Mouse (Mus musculus) kidney, postnatal 0 days (tissue): ENCODE measurements at regions not wholly inside any gene's neighbourhood (a gene's known extent, or its start where the extent isn't known, plus 50 kb on each side); places are given as distances from the start of the nearest gene placed in this dataset.
"Not testable (repeated sequence)": the region's sequence is repeated elsewhere in the genome, so short reads cannot be mapped to it uniquely, and the experiment has no call there.

ENCODE experiments used
- ATAC-seq: fragments of 200-750 bp; cut with Nextera tagmentation; replicated peaks from 2 replicates; pipeline ENCODE4 v1.8.0; 2017; ENCODE audit warnings: low read depth, moderate number of reproducible peaks, moderate TSS enrichment, moderate library complexity; ENCODE audit not compliant: low FRiP score
- DNase-seq: peaks from one replicate; pipeline ENCODE4 v3.0.0-alpha.2; 2016; ENCODE audit warnings: low spot score
- H3K27ac ChIP-seq: fragments of 300-500 bp; sonication (generic); 2 replicates; pipeline ENCODE4 v1.5.1; 2014; ENCODE audit warnings: mild to moderate bottlenecking
- H3K27me3 ChIP-seq: fragments of 300-500 bp; sonication (generic); 2 replicates; pipeline ENCODE4 v1.6.1; 2014; ENCODE audit warnings: low read length, mixed read lengths; ENCODE audit not compliant: insufficient read depth
- H3K36me3 ChIP-seq: fragments of 300-500 bp; sonication (generic); 2 replicates; pipeline ENCODE4 v1.6.1; 2014; ENCODE audit warnings: low read length, mixed read lengths; ENCODE audit not compliant: insufficient read depth
- H3K4me1 ChIP-seq: fragments of 300-500 bp; sonication (generic); replicated peaks from 2 replicates; pipeline ENCODE4 v1.6.1; 2014; ENCODE audit warnings: antibody characterized with exemption, low read length, mixed read lengths; ENCODE audit not compliant: insufficient read depth
- H3K4me2 ChIP-seq: fragments of 300-500 bp; sonication (generic); 2 replicates; pipeline ENCODE4 v1.6.1; 2014; ENCODE audit warnings: mild to moderate bottlenecking, low read length, moderate library complexity, mixed read lengths
- H3K4me3 ChIP-seq: fragments of 300-500 bp; sonication (generic); replicated peaks from 2 replicates; pipeline ENCODE4 v1.5.1; 2014; ENCODE audit warnings: low read depth, low read length
- H3K9ac ChIP-seq: fragments of 300-500 bp; sonication (generic); 2 replicates; pipeline ENCODE4 v1.6.1; 2014; ENCODE audit warnings: low read depth, low read length
- H3K9me3 ChIP-seq: fragments of 300-500 bp; sonication (generic); replicated peaks from 2 replicates; pipeline ENCODE4 v1.6.1; 2016; ENCODE audit warnings: low read length, inconsistent platforms, mixed read lengths
- CTCF ChIP-seq: IDR thresholded peaks from 2 replicates; pipeline ENCODE4 v1.5.1; 2016; ENCODE audit warnings: antibody characterized with exemption, low read depth, mild to moderate bottlenecking, moderate library complexity
- WGBS: fragments of 180-500 bp; shearing (Covaris S2); extraction: QIAGEN DNeasy Blood & Tissue Kit; methylation state at CpG from one replicate; pipeline ENCODE4 v1.1.7; 2014; 5-methylcytosine and 5-hydroxymethylcytosine counted together

DNA sequence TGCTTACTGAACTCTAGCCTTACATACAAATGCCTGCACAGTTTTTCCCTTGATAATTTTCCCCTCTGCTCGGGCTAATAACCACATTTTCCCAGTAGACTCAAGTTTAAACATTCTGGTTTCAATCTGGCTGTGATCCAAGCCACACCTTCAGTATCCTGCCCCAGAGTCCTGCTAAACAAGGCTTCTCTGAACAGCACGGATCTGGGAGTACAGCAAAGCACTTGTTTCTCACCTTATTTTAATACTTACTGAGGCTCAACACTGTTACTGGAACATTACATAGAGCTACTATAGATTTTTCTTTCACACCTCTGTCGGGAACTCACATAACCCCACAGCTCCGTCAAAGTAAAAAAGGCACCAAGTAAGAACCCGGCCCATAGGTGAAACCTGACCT is 114.3 kb upstream of the Ndn start:
- Histone ChIP-seq H3K4me1 (no peaks in the 10 kb centered on the region), H3K4me3 (no peak overlapping the region), H3K27ac (no peak overlapping the region), H3K27me3 (no peaks in the 10 kb centered on the region), H3K4me2 (no peak overlapping the region), H3K36me3 (no peaks in the 10 kb centered on the region), H3K9ac (no peak overlapping the region), H3K9me3 (no peaks in the 10 kb centered on the region)
- 46% methylated on average over 5 of the region's 5 CpGs for WGBS
- DNase-seq (peak; percentile 2), ATAC-seq (no peak; the same call in 1 of the 2 replicates)
- no peak for TF ChIP-seq CTCF

DNA sequence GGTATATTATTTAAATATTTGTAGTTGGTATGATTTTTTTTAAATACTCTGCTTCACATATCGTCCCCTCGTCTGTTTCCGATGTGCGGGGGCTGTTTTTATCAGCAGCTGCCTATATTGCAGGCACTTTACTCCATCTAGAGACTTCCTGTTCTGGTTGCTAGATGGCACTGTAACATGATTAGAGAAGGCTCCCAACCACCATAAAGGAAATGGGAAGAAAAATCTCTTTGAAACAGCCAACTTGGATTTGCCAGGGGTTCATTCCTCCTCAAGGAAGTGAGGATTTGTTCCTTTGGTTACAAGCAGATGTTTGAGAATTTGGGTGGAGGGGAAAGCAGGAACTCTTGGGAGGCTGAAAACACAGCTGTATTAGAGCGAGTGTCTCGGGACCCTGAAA is 112.3 kb upstream of the Ndn start:
- no peaks in the 10 kb centered on the region for H3K9me3 ChIP-seq
- H3K4me2 ChIP-seq = no peak overlapping the region
- H3K4me3 ChIP-seq = no peak overlapping the region
- peak; percentile 31; the same call in 1 of the 2 replicates for TF ChIP-seq CTCF
- no peaks in the 10 kb centered on the region for H3K4me1 ChIP-seq
- WGBS = 66% methylated on average over 6 of the region's 6 CpGs
- H3K27ac ChIP-seq = no peak overlapping the region
- DNase-seq (peak; percentile 10), ATAC-seq (no peak)
- no peaks in the 10 kb centered on the region for H3K36me3 ChIP-seq
- H3K27me3 ChIP-seq = no peaks in the 10 kb centered on the region
- H3K9ac ChIP-seq = no peak overlapping the region

DNA sequence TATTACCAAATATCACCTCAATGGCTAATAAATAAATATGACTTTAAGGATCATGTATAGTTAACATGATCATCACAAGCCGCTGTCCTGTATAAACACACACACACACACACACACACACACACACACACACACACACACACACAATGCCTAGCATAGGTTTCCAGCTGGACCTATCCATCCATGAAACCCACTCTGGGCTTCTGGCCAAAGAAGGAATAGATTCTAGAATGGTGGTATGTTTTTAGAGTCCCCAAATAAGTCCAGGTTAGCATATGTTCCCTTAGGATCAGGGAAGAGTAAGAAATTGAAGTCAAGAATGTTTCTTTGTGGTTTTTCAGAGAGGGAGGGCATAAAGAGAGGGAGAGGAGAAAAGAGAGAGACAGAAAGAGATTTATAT is 110.6 kb upstream of the Ndn start:
- no peak overlapping the region for H3K9ac ChIP-seq
- H3K4me2 ChIP-seq = no peak overlapping the region
- ATAC-seq (no peak), DNase-seq (no peak)
- H3K27me3 ChIP-seq = no peaks in the 10 kb centered on the region
- no peaks in the 10 kb centered on the region for H3K9me3 ChIP-seq
- no peak overlapping the region for H3K27ac ChIP-seq
- H3K4me3 ChIP-seq = no peak overlapping the region
- no peaks in the 10 kb centered on the region for H3K36me3 ChIP-seq
- WGBS = 76% methylated on average over 1 of the region's 1 CpGs
- no peak for TF ChIP-seq CTCF
- H3K4me1 ChIP-seq = no peaks in the 10 kb centered on the region

DNA sequence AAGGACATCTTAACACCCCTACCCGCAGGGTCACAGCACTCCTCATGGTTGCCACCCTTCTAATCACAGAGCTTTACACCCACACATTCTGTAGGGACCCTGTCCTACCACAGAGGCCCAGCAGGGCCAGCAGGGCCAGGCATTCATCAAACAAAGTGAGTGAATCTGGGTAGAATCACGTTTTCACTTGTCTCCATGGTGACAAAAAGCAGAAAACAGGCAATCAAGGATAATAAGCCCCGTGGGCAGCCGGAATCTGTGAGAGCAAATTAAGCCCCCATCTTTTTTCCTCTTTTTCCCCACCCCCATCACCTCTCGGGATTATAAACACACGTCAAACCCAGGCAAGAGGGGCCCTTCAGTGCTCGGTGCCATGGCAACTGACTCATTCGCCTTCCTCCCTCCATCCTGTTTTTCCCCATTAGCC is 84.7 kb upstream of the Ndn start:
- WGBS = 39% methylated on average over 8 of the region's 8 CpGs
- ATAC-seq = no peak

DNA sequence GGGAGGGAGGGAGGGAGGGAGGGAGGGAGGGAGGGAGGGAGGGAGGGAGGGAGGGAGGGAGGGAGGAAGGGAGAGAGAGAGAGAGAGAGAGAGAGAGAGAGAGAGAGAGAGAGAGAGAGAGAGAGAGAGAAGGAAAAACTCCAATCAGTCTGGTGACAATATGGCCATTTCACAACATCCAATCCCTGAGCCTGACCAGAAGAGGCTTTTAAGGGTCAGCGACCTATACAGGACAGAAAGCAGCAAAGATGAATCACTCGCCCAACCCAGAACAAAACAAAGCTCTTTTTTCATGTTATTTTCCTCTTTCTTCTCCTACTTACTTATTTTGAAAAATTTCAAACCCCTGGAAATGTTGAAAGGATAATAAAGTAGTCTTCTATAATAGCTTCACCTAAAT is 84.2 kb upstream of the Ndn start:
- not testable (repeated sequence) for H3K4me1 ChIP-seq, ATAC-seq, H3K36me3 ChIP-seq, H3K27me3 ChIP-seq, H3K9me3 ChIP-seq, H3K4me3 ChIP-seq, DNase-seq, H3K9ac ChIP-seq, H3K4me2 ChIP-seq, H3K27ac ChIP-seq
- 53% methylated on average over 2 of the region's 2 CpGs for WGBS

More for the DNA sequence above, 84.7 kb upstream of the Ndn start:
- H3K4me2 ChIP-seq = no peak overlapping the region
- no peak overlapping the region for H3K4me3 ChIP-seq
- no peaks in the 10 kb centered on the region for H3K27me3 ChIP-seq
- no peak overlapping the region for H3K9ac ChIP-seq
- H3K9me3 ChIP-seq = no peaks in the 10 kb centered on the region
- no peaks in the 10 kb centered on the region for H3K36me3 ChIP-seq
- no peak overlapping the region for H3K27ac ChIP-seq
- H3K4me1 ChIP-seq = no peaks in the 10 kb centered on the region
- DNase-seq = no peak
- TF ChIP-seq CTCF = no peak

DNA sequence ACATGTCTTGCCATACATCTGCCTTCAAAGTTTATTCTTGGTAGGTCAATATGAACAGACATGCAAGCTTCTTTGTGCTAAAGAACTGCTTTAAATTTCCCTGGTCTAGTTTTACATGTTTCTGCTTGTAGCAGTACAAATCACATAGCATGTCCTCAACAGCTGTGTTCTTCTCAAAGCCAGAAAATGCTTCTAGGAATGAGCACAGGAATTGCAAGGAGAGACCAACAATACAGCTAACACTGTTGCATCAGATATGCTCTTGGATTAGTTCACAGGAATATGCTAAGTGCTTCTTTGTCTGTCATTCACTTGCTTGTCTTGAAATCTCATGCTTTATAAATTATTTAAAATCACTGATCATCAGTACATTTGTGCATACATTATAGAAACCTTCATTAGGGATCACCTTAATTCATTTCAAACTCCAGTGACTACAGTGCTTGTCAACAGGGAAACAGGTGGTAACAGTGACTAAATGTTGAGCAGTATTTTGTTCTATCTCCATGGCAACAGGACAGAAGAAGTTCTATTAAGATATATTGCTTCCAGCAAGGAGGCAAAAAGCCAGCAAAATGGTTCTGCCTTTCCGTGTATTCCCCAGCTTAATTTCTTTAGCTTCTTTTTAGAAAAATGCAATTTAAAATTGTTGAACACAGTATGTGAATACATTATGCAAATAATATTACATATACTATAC is 77.1 kb upstream of the Ndn start:
- H3K4me1 ChIP-seq = no peaks in the 10 kb centered on the region
- 36% methylated on average over 1 of the region's 1 CpGs for WGBS
- TF ChIP-seq CTCF = no peak
- H3K4me2 ChIP-seq = no peak overlapping the region
- no peaks in the 10 kb centered on the region for H3K36me3 ChIP-seq
- H3K9ac ChIP-seq = no peak overlapping the region
- ATAC-seq (no peak), DNase-seq (no peak)
- no peak overlapping the region for H3K4me3 ChIP-seq
- H3K9me3 ChIP-seq = no peaks in the 10 kb centered on the region
- H3K27ac ChIP-seq = no peak overlapping the region
- H3K27me3 ChIP-seq = no peaks in the 10 kb centered on the region

DNA sequence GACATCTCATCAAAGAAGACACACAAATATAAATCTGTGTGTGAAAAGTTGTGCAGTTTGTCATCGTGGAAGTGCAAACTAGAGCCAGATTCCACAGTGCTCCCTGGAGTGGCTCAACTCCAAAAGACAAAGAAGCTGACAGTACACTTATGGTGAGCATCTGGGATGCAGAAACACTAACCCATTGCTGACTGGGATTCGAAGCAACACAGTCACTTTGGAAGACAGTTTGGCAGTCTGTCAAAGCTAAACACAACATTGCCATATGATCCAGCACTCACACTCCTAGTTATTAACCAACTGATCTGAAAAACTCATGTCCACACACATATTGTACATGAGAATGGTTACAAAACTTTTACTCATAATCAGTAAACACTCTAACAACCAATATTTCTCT is 70.2 kb upstream of the Ndn start:
- Histone ChIP-seq H3K4me3 (no peak overlapping the region), H3K4me2 (no peak overlapping the region), H3K36me3 (no peaks in the 10 kb centered on the region), H3K27me3 (no peaks in the 10 kb centered on the region), H3K27ac (no peak overlapping the region), H3K4me1 (no peaks in the 10 kb centered on the region), H3K9me3 (no peaks in the 10 kb centered on the region), H3K9ac (no peak overlapping the region)
- 47% methylated on average over 2 of the region's 2 CpGs for WGBS
- TF ChIP-seq CTCF = no peak
- ATAC-seq (no peak), DNase-seq (no peak)
